Mouse (Mus musculus): ENCODE measurements around the gene Aqp7.

Gene Aqp7

DNA sequence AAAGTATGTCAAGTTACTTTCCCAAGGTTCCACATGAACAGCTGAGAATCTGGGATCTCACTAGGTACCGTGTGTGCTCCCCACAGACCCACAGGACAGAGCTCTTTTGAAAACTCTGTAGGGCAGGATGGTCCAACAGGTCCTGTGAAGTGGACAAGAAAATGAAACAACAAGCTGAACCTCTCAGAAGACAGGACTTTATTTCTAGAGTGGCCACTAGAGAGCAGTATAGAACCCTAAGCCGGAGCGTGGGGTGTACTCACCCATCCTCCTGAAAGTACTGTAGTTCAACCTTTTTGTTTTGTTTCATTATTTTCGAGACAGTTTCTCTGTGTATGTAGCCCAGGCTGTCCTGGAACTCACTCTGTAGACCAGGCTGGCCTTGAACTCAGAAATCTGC lies 19.7 kb downstream of the Aqp7 start:
- in situ Hi-C loops (cut with MboI; ENCODE audit: low pct_unique_long_range_greater_than_20kb in 1 of 2, low sequenced_read_pairs in 2 of 2, unreplicated experiment in 1 of 2): no loop called here

DNA sequence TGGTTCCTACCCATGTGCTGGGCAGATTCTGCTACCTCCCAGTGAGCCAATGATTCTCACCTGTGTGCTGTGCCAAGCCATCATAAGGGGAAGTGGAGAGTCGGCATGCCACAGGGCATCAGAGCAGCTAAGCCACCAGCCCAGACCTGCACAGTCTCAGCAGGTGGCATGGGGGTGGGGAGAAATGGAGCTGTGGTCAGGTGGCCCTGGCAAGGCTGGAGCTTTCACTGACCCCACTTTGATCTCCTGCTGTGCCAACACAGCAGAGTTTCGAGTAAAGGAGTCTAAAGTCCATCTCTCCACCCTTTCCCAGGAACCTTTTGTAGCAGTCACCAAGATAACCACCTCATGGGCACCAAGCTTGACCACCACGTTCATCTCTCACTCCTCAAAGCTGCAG lies 20.1 kb downstream of the Aqp7 start:
- in situ Hi-C loops (cut with MboI; ENCODE audit: low pct_unique_long_range_greater_than_20kb in 1 of 2, low sequenced_read_pairs in 2 of 2, unreplicated experiment in 1 of 2): no loop called here

DNA sequence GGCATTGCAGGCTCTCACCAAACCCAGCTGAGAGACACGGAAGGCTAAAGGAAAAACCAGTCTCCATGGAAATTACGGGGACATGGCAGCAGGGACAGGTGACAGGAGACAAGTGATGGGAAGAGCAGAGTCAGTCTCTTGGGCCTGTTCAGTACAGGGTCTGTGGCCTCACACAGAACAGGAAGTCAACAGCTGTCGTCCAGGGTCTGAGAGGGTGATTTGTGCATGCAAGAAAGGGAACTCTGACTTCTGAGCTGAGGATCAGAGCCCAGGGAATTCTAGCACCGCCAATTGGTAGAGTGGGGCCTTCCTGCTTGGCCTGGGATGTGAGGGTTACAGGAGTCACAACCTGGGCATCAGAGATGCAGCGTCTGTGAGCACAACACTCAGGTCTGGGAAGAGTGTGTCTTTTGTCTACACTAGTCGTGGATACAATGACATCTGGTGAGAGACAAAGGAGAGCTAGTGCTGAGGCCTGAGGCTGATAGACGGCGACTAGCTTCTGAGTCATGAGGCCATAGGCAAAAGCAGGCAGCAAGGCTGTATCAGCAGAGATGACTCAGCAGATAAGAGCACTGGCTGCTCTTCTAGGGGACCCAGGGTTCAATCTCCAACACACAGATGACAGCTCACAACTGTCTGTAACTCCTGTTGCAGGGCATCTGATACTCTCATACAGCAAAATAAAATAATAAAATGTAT lies 21.7 kb downstream of the Aqp7 start:
- in situ Hi-C loops (cut with MboI; ENCODE audit: low pct_unique_long_range_greater_than_20kb in 1 of 2, low sequenced_read_pairs in 2 of 2, unreplicated experiment in 1 of 2): no loop called here

DNA sequence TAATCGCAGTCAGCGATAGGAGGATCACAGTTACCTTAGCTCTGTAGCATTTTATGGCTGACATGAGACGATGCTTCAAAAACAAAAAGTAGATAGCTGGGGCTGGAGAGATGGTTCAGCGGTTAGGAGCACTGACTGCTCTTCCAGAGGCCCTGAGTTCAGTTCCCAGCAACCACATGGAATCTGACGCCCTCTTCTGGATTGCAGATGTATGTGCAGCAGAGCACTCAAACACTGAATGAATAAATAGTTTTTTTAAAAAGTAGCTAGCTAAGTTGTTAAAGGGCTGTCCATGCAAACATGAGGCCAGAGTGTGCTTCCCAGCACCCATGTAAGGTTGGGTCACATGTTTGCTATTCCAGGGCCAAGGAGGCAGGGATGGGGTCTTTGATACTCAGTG lies 26.8 kb downstream of the Aqp7 start:
- in situ Hi-C loops (cut with MboI; ENCODE audit: low pct_unique_long_range_greater_than_20kb in 1 of 2, low sequenced_read_pairs in 2 of 2, unreplicated experiment in 1 of 2): loop anchor here in 1 of 2 experiments (5.0 kb wide), 1 partner anchor 34 kb away; no protein-coding TSS in a partner anchor

DNA sequence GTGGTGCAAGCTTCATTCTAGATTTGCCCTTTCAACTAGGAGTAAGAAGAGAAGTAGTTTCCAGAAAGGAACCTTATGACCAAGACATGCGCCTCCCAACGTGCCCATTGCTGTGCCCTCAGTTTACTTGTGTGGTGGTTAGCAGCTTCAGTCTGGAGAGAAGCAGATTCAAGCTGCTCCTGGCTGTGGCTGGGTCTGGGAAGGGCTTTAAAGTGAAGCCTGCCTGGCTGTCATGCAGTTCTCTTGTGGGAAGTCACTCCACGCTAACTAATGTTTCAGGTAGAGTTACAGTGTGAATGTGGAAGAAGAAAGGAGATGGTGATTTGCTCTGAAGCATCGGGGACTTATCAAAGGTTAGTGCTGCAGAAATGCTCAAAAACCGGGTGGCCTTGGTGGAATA lies 32.1 kb downstream of the Aqp7 start:
- in situ Hi-C loops (cut with MboI; ENCODE audit: low pct_unique_long_range_greater_than_20kb in 1 of 2, low sequenced_read_pairs in 2 of 2, unreplicated experiment in 1 of 2): no loop called here

DNA sequence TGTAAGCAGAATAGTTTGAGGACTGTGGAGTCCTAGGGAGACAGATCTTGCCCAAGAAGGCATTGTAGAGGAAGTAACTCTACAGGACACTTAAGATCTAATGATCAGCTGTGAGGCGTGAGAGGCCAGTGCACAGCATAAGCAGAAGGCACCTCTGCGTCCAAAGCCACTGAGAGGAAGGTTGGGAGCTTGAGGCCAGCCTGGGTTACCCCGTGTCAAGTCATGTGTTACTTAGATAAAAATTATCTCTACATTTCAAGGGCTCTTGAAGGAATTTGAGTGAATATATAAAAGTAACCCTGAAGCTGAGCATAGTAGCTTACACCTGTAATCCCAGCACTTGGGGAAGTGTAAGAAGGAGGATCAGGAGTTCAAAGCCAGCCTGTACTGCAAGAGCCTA lies 34.6 kb downstream of the Aqp7 start:
- in situ Hi-C loops (cut with MboI; ENCODE audit: low pct_unique_long_range_greater_than_20kb in 1 of 2, low sequenced_read_pairs in 2 of 2, unreplicated experiment in 1 of 2): no loop called here

DNA sequence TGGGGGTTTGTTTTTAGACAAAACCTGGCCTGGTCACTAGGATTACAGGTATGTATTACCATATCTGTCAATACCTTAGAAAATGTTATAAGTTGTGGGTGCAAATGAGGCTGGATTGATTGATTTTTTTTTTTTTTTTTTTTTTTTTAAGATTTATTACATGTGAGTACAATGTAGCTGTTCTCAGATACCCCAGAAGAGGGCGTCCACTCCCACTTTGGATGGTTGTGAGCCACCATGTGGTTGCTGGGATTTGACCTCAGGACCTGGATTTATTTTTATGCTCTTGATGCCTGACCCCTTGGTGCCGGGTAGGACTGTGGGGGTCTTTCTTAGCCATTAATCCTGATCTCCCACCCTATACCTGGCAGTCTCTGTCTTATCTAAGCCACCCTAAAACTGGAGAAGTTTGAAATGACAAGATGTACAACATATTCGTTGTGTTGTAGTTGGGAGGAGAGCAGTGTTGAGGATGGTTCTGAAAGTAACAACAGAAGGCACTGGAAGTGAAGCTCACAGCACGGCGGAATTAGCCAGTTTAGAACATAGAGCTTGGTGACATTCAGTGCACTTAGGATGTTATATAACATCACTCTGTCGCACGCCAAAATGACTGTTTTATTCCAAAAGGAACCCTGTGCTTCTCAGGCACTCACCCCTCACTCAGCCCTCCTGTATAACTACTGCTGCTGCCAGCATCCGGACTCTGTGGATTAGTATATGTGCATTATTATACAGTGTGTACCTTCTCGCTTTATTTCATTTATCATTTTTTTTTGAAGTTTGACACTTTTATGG lies 46.9 kb downstream of the Aqp7 start:
- in situ Hi-C loops (cut with MboI; ENCODE audit: low pct_unique_long_range_greater_than_20kb in 1 of 2, low sequenced_read_pairs in 2 of 2, unreplicated experiment in 1 of 2): no loop called here

DNA sequence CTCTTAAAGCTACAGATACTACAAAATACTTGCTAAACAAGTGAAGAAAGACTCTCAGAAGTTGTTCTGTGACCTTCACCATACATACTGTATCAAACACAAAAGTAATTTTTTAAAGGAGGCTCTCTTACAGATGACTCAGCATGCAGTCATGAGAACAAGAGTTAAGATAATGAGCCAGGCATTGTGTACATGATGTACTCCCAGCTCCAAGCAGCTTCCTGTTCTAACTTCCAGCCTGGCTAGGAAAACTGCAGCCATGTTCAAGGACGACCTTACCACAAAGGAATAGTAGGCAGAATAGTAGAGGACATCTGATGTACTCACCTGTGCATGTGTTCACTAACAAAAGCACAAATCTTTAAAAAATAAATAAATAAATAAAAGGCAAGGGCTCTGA lies 47.7 kb downstream of the Aqp7 start:
- in situ Hi-C loops (cut with MboI; ENCODE audit: low pct_unique_long_range_greater_than_20kb in 1 of 2, low sequenced_read_pairs in 2 of 2, unreplicated experiment in 1 of 2): no loop called here

DNA sequence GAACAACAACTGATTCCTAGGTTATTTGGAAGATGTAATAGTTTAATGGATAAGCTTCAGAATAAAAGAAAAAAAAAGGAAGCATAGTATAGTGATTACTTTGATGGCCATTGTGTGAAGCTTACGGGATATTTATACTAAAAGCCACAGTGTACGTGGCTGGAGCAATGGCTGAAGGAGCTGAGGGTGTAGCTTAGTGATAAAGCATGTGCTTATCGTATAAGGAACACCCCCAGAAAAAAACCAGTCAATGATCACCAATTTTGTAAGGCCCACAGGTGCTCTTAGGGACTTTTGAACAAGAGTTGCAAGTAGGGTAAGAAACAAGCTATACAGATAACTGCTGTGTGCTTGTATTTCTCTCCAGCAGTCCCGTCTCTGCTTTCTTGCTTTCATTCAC lies 50.0 kb downstream of the Aqp7 start:
- in situ Hi-C loops (cut with MboI; ENCODE audit: low pct_unique_long_range_greater_than_20kb in 1 of 2, low sequenced_read_pairs in 2 of 2, unreplicated experiment in 1 of 2): loop anchor here (10.0 kb wide), 3 partner anchors 217 to 253 kb away; no protein-coding TSS in a partner anchor

DNA sequence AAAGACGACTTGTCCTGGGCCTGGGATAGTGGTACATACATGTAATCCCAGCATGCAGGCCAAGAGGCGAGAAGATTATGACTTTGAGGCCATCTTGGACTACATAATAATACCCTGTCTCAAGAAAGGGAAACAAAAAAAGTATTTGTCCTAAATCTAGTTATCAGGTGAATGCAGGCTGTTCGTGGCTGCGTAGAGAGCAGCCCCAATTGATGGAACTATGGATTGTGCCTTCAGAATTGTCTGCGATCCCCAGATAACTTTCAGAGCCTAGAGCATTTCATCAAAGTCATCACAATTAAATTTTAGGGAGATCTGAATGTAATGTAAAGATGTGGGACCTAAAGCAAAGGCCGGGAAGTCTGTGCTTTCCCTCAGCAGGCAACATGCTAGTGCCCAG lies 51.6 kb downstream of the Aqp7 start:
- in situ Hi-C loops (cut with MboI; ENCODE audit: low pct_unique_long_range_greater_than_20kb in 1 of 2, low sequenced_read_pairs in 2 of 2, unreplicated experiment in 1 of 2): loop anchor here (10.0 kb wide), 3 partner anchors 218 to 252 kb away; no protein-coding TSS in a partner anchor

DNA sequence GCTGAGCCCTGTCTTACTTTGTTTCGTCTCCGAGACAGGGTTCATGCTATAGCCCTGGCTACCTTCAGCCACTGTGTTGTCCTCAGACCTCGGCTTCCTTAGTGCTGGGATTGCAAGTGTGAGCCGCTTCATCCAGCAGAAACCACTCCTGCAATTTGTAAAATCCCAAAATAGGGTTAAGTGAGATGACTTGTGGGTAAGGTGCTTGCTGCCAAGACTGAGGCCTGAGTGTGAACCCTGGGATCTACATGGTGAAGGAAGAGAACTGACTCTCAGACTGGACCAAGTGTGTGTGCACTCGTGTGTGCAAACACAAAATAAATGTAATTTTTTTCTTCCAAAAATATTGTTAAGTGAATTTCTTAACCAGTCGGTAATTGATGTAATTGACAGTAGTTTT lies 58.3 kb downstream of the Aqp7 start:
- in situ Hi-C loops (cut with MboI; ENCODE audit: low pct_unique_long_range_greater_than_20kb in 1 of 2, low sequenced_read_pairs in 2 of 2, unreplicated experiment in 1 of 2): loop anchor here (5.0 to 10.0 kb wide), 4 partner anchors 33 to 245 kb away; no protein-coding TSS in a partner anchor

DNA sequence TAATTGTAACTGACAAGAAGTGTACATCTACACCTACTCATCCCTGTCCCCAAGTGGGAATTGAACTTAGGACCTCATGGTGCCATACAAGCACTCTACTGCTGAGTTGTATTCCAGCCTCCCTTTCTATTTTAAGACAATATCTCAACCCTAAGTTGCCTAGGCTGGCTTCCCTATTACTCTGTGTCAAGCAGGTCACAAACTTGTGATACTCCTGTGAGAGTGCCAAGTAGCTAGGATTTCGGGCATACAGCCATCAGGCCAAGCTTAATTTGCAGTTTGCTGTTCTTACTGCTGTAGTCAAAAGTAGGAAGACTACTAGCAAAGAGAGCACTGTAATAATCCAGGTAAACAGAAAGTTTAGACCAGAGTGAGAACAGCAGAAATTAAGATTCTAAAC lies 64.3 kb downstream of the Aqp7 start:
- in situ Hi-C loops (cut with MboI; ENCODE audit: low pct_unique_long_range_greater_than_20kb in 1 of 2, low sequenced_read_pairs in 2 of 2, unreplicated experiment in 1 of 2): no loop called here

All from mouse embryonic stem cell (cell line).